25 mouse cellular contexts compared by ENCODE assay signal in the genomic region with DNA sequence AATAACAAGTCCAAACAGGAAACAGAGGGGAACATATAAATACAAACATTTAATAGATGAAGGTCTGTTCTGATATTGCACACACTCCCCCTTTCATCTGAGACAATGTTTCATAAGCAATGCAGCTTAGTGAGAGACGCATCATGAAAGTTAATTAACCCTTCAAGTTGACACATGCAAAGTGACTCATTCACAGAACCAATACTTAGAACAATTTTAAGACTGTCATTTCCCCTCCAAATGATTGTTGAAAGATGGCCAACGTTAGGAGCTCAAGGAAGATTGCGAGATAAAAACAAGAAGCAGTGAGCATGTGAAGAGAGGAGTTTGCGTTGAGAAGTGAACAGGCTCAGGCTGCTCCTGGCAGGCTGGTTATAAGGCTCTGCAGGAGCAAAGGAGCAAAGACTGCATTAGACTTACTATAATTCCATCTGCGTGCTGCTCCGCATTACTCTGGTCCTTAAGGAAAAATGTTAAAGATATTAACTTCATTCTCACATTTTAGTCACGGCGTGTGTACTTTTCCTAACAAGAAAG.
DNase-seq lines count a peak whose midpoint lies in the region; ATAC-seq and TF ChIP-seq lines count a peak whose summit lies in the region.
"Had no signal": no experiment of that assay in that cellular context is flagged by ENCODE, and none has a peak within 500 bp of the region (broad histone marks: within the 10 kb centered on the region; RNA-seq: fewer than 3 reads in every experiment).

No protein-coding gene starts in this region.

- H3K27me3 ChIP-seq in embryonic facial prominence, embryonic 15.5 days: no peaks in the 10 kb centered on the region
- H3K27me3 ChIP-seq in embryonic facial prominence, embryonic 10.5 days (replicated peaks; ENCODE audit: low read depth, poor library complexity, severe bottlenecking): no peaks in the 10 kb centered on the region
- no peaks in the 10 kb centered on the region for H3K27me3 ChIP-seq in forebrain, embryonic 16.5 days (replicated peaks; ENCODE audit: control insufficient read depth, insufficient read depth, low read length)
- H3K27me3 ChIP-seq in forebrain, embryonic 12.5 days: no peaks in the 10 kb centered on the region
- H3K27me3 ChIP-seq in lung, postnatal 0 days (replicated peaks; ENCODE audit: insufficient read depth, low read length): no peaks in the 10 kb centered on the region
- H3K27me3 ChIP-seq: CH12.LX; embryonic facial prominence, embryonic 13.5 days; hindbrain, embryonic 12.5 days; intestine, embryonic 15.5 days had no signal

- no peak overlapping the region for H3K4me3 ChIP-seq in embryonic facial prominence, embryonic 15.5 days (replicated peaks)
- H3K4me3 ChIP-seq in embryonic facial prominence, embryonic 10.5 days: no peak overlapping the region
- no peak overlapping the region for H3K4me3 ChIP-seq in forebrain, embryonic 16.5 days (replicated peaks; ENCODE audit: low read length)
- H3K4me3 ChIP-seq in forebrain, embryonic 12.5 days (replicated peaks): no peak overlapping the region
- H3K4me3 ChIP-seq in lung, postnatal 0 days (ENCODE audit: low read depth, low read length): no peak overlapping the region
- no peak overlapping the region for H3K4me3 ChIP-seq in olfactory bulb, adult 2 months (ENCODE audit: insufficient read depth, low read depth, low read length)
- H3K4me3 ChIP-seq: embryonic facial prominence, embryonic 13.5 days; heart, adult 2 months; hindbrain, embryonic 12.5 days; intestine, embryonic 15.5 days had no signal

- ATAC-seq in embryonic facial prominence, embryonic 15.5 days (ENCODE audit: insufficient number of reproducible peaks, low FRiP score, low TSS enrichment, low read depth): no peak
- peak; percentile 61 for ATAC-seq in forebrain, embryonic 16.5 days
- ATAC-seq in forebrain, embryonic 12.5 days (ENCODE audit: low FRiP score): no peak
- peak; percentile 16; the same call in 1 of the 2 replicates for ATAC-seq in lung, postnatal 0 days

- H3K36me3 ChIP-seq in embryonic facial prominence, embryonic 15.5 days: no peaks in the 10 kb centered on the region
- no peaks in the 10 kb centered on the region; the same call in 1 of the 2 replicates for H3K36me3 ChIP-seq in embryonic facial prominence, embryonic 10.5 days (replicated peaks)
- H3K36me3 ChIP-seq in forebrain, embryonic 16.5 days (ENCODE audit: control insufficient read depth, insufficient read depth): no peaks in the 10 kb centered on the region
- H3K36me3 ChIP-seq in forebrain, embryonic 12.5 days (replicated peaks): no peaks in the 10 kb centered on the region
- H3K36me3 ChIP-seq in lung, postnatal 0 days (ENCODE audit: insufficient read depth, low read length): no peaks in the 10 kb centered on the region; the same call in 1 of the 2 replicates

- no peak for TF ChIP-seq CTCF in lung, postnatal 0 days (IDR thresholded peaks at IDR 0.05)
- TF ChIP-seq CTCF in olfactory bulb, adult 2 months (IDR thresholded peaks at IDR 0.05; ENCODE audit: insufficient read depth, low read depth, low read length): no peak

- H3K4me1 ChIP-seq in embryonic facial prominence, embryonic 15.5 days: 0 out of 2 replicates have a peak, but pooled peaks cover 3% of the 10 kb centered on the region
- H3K4me1 ChIP-seq in embryonic facial prominence, embryonic 10.5 days: no peaks in the 10 kb centered on the region
- H3K4me1 ChIP-seq in forebrain, embryonic 16.5 days (replicated peaks; ENCODE audit: control insufficient read depth, insufficient read depth, low read length): peaks cover 3% of the 10 kb centered on the region
- no peaks in the 10 kb centered on the region for H3K4me1 ChIP-seq in forebrain, embryonic 12.5 days
- H3K4me1 ChIP-seq in lung, postnatal 0 days (ENCODE audit: insufficient read depth, low read depth, low read length): peaks cover 12% of the 10 kb centered on the region; the same call in 1 of the 2 replicates
- H3K4me1 ChIP-seq in olfactory bulb, adult 2 months (ENCODE audit: control insufficient read depth, insufficient read depth, low read length): peaks cover 5% of the 10 kb centered on the region; the same call in 1 of the 2 replicates
- H3K4me1 ChIP-seq: hindbrain, embryonic 12.5 days had no signal

- no peak for TF ChIP-seq POLR2A in olfactory bulb, adult 2 months (IDR thresholded peaks at IDR 0.05; ENCODE audit: insufficient read depth, low read depth, low read length)

- no peaks in the 10 kb centered on the region for H3K9me3 ChIP-seq in embryonic facial prominence, embryonic 15.5 days (replicated peaks)
- no peaks in the 10 kb centered on the region for H3K9me3 ChIP-seq in embryonic facial prominence, embryonic 10.5 days
- no peaks in the 10 kb centered on the region for H3K9me3 ChIP-seq in forebrain, embryonic 16.5 days (ENCODE audit: control insufficient read depth, low read length)
- H3K9me3 ChIP-seq in forebrain, embryonic 12.5 days: no peaks in the 10 kb centered on the region
- no peaks in the 10 kb centered on the region for H3K9me3 ChIP-seq in lung, postnatal 0 days (ENCODE audit: low read length)
- H3K9me3 ChIP-seq: embryonic facial prominence, embryonic 13.5 days; G1E; hindbrain, embryonic 12.5 days; intestine, embryonic 15.5 days had no signal

- 0 out of 2 replicates have a peak overlapping the region, but pooled peaks have one; percentile 2 for H3K27ac ChIP-seq in embryonic facial prominence, embryonic 15.5 days (replicated peaks)
- H3K27ac ChIP-seq in embryonic facial prominence, embryonic 10.5 days (replicated peaks): no peak overlapping the region
- no peak overlapping the region; the same call in 1 of the 2 replicates for H3K27ac ChIP-seq in forebrain, embryonic 16.5 days (ENCODE audit: low read length)
- no peak overlapping the region for H3K27ac ChIP-seq in forebrain, embryonic 12.5 days
- H3K27ac ChIP-seq in lung, postnatal 0 days (ENCODE audit: low read length): 0 out of 2 replicates have a peak overlapping the region, but pooled peaks have one; percentile 20
- H3K27ac ChIP-seq in olfactory bulb, adult 2 months (ENCODE audit: insufficient read depth, low read depth, low read length): 0 out of 2 replicates have a peak overlapping the region, but pooled peaks have one; percentile 47
- H3K27ac ChIP-seq: embryonic facial prominence, embryonic 13.5 days; heart, adult 2 months; hindbrain, embryonic 12.5 days; intestine, embryonic 15.5 days had no signal

- TF ChIP-seq EP300 in lung, postnatal 0 days (IDR thresholded peaks at IDR 0.05): no peak

- no peak for DNase-seq in embryonic facial prominence, embryonic 10.5 days (ENCODE audit: low spot score)
- DNase-seq in lung, postnatal 0 days (ENCODE audit: low spot score): peak; percentile 41
- no peak for DNase-seq in lung, postnatal 25 days (ENCODE audit: low spot score)
- DNase-seq in heart, adult 9 months (ENCODE audit: low spot score in 2 of 2): no peak
- DNase-seq: adrenal gland, adult 2 months; adrenal gland, postnatal 14 days; B cell, adult 2 months; cerebellum, adult 18-20 months; cerebellum, adult 9-11 months; cerebellum, postnatal 25 days; gastrocnemius, postnatal 10 days; gastrocnemius, postnatal 36 days; heart, adult 2 months; kidney, adult 11 months; kidney, adult 8-10 months had no signal

- 72% methylated on average over 8 of the region's 8 CpGs for WGBS in embryonic facial prominence, embryonic 15.5 days
- 89% methylated on average over 8 of the region's 8 CpGs for WGBS in embryonic facial prominence, embryonic 10.5 days
- WGBS in forebrain, embryonic 16.5 days: 50% methylated on average over 8 of the region's 8 CpGs
- 78% methylated on average over 8 of the region's 8 CpGs for WGBS in forebrain, embryonic 12.5 days
- 69% methylated on average over 8 of the region's 8 CpGs for WGBS in lung, postnatal 0 days
- 53% methylated on average over 8 of the region's 8 CpGs for WGBS in olfactory bulb, adult 2 months

- no peak overlapping the region for H3K4me2 ChIP-seq in embryonic facial prominence, embryonic 15.5 days (replicated peaks)
- no peak overlapping the region for H3K4me2 ChIP-seq in forebrain, embryonic 16.5 days (ENCODE audit: low read length)
- no peak overlapping the region for H3K4me2 ChIP-seq in forebrain, embryonic 12.5 days
- H3K4me2 ChIP-seq in lung, postnatal 0 days (replicated peaks; ENCODE audit: low read depth, low read length): no peak overlapping the region
- H3K4me2 ChIP-seq: embryonic facial prominence, embryonic 13.5 days; heart, embryonic 11.5 days; hindbrain, embryonic 12.5 days; intestine, embryonic 15.5 days had no signal

- no peak overlapping the region for H3K9ac ChIP-seq in embryonic facial prominence, embryonic 15.5 days
- no peak overlapping the region for H3K9ac ChIP-seq in forebrain, embryonic 16.5 days (replicated peaks; ENCODE audit: low read depth, low read length)
- H3K9ac ChIP-seq in forebrain, embryonic 12.5 days: no peak overlapping the region
- no peak overlapping the region for H3K9ac ChIP-seq in lung, postnatal 0 days (replicated peaks; ENCODE audit: low read depth)
- H3K9ac ChIP-seq: embryonic facial prominence, embryonic 13.5 days; hindbrain, embryonic 12.5 days; intestine, embryonic 15.5 days had no signal

Comparison
In these comparisons a context has a peak if more than half of its experiments do, and no peak if none do; other contexts are left out.
1. ATAC-seq: peak in forebrain, embryonic 16.5 days (single experiment) and lung, postnatal 0 days (single experiment); none in embryonic facial prominence, embryonic 15.5 days (single experiment) and forebrain, embryonic 12.5 days (single experiment).
2. H3K27ac ChIP-seq: peak in embryonic facial prominence, embryonic 15.5 days (single experiment), lung, postnatal 0 days (single experiment) and olfactory bulb, adult 2 months (single experiment); none in embryonic facial prominence, embryonic 10.5 days (single experiment), forebrain, embryonic 16.5 days (single experiment) and forebrain, embryonic 12.5 days (single experiment).